Mouse (Mus musculus): ENCODE data around the gene Cdyl.

Gene Cdyl

DNA sequence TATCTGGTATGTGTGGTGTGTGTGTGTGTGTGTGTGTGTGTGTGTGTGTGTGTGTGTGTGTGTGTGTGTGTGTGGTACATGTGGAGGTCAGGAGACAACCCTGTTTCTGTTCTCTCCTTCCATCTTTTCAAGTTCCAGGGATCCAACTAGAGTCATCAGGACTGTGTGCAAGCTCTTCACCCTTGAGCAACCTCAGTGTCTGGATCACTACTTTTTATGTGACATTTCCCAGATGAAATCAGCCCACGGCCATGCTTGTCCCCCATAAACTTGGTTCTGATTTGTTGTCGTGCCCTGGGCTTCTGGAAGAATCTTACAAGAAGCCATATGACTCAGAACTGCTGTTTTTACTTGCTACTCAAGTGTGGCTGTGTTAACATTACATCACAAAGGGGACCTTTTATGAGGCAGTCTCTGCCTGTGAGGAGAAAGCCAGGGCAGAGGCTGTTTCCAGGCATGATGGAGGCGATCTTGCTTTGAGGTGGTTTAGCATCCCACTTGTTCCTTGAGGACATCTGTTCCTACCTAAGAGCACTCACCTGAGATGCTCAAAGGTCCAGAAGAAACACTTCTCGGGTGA is at the start of gene Cdyl:
Cdyl (plus strand) TSS at position 428 of the 580 bp plus-strand sequence.
- no peak for DNase-seq (ENCODE audit: low spot score)

DNA sequence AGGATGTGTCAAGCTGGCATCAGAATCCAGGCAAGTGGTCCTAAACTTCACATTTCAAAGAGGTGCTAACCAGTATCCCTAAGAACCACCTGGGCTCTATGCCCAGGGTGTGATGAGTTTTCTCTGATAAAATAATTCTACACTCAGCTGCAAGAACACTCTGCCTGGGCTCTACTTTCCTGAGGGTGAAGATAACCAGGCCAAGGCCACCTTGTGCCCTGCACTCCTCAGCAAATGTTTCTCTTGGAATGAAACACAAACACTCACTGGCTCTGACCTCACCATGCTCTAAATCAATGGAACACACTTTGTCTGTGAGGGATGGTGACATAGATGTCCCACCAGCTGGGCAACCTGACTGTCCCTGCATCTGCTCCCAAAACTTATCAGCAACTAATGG is 48.9 kb upstream of the Cdyl start:
- no peak for DNase-seq (ENCODE audit: low spot score)

DNA sequence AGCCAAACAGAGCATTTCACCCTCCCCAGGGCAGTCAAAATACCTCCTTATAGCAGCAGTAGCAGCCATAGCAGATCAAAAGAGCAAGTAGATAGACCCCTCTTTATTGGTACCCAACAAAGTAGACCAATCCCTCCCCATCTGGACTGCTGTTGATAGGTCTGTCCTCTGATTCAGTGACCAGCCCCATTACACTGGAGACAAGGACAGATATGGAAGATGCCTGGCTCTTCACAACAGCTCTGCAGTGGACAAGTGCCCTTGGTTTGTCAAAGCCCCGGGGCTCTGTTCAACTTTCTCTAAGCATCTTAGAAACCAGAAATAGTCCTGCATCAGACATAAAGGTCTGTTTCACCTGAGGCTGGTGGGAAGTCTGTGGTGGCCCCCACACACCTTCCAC is 47.1 kb upstream of the Cdyl start:
- DNase-seq (ENCODE audit: low spot score) = no peak

DNA sequence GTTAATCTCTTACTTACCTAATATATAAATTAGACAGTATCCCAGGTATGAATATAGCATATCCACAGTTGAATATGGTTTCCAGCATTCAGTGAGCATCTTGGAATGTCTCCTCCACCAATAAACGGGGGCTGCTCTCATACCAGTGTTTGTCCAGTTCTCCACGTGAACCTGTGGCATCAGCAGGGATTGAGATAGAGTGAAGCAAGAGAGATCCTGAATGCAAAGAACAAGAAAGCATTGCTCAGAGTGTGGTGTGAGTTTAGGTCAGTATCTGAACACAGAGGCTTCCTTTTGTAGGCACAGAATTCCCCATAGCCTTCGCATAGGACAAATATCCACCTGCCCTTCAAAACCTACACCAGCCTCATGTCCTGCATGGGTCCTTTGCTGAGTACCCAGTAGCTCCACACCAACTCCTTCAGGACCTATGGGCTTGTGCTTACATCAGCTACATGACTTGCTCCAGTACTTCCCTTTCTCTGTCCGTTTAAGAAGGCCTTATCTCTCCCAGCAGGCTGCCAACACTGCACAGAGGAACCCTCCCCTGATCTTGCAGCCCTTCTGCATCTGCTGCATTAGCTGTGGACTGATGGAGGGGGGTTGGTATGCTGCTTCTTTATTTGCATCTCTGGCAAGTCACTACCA is 44.7 kb upstream of the Cdyl start:
- no peak for DNase-seq (ENCODE audit: low spot score)

DNA sequence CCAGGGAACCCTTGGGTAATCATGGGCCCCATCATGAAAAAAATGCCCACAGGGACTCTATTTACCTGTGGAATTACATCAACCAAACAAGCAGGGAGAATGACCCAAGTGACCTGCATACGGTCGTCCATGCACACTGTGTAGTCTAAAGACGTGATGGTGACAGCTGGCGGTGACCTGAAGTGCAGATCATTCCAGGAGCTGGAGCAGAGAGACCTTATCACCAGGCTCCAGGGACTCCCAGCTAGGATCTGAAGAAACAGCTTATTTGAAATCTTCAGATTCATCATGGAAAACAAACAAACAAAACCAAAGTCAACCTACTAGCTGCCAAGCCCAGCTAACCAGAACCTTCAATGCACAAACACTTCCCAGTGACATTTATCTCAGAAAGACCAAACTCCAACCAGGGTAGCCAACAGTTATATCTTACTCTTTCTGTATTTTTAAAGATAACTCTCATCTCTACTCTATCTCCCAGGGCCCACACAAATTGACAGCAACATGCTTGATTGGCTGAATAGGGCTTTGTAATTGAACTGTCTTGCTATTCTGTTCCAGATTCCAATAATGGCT is 43.0 kb upstream of the Cdyl start:
- no peak for DNase-seq (ENCODE audit: low spot score)

DNA sequence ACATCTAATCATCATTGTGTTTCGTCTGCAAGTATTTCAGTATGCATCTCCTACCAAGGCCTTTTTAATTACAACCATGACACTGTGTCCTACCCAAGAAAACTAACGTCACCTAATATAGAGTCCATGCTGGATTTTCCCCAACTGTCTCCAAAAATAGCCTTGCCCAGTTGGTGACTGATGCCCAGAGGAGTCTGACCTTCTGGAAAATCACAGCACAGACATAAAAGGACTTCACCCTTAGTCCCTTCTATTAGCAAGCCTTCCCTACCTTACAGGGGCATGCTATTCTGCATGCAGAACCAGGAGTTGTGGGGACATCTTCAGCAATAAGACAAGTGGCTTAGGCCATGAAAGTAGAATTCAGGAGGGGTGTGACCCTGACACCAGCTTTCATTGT is 40.3 kb upstream of the Cdyl start:
- DNase-seq (ENCODE audit: low spot score) = no peak

DNA sequence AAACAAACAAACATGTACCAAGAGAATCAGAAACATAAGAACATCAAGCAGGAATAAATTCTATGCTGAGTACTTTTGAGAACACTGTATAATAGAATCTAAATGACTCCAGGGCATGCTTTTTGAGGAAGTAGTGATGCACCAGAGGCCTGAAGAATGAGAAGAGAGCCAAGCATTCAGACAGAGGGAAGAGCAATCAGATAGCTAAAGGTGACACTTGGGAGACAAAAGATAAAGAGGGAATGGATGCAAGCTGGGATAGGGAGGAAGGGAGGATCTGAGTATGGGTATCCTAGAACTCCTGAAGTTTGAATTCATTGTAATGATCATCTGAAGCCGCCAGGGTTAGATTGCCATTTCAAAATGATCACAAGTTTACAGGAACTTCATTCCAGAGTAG is 38.9 kb upstream of the Cdyl start:
- no peak for DNase-seq (ENCODE audit: low spot score)

DNA sequence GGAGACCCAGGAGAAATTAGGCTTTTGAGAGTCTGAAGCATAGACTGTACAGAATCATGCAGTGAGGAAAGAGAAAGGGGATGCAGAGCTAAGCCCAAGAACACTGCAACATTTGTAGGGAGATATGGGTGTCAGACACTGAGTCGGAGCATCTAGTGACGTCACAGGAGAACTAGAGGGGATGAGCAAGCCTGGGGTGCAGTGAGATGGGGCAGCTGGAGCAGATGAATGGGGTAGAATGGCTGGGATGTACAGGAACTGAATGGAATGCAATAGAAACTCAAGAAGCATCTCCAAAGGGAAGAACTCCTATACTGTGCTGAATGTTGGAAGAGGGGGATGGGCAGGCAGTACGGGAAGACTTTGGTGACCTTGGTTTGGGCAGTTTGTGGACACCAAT is 34.8 kb upstream of the Cdyl start:
- DNase-seq (ENCODE audit: low spot score) = no peak

DNA sequence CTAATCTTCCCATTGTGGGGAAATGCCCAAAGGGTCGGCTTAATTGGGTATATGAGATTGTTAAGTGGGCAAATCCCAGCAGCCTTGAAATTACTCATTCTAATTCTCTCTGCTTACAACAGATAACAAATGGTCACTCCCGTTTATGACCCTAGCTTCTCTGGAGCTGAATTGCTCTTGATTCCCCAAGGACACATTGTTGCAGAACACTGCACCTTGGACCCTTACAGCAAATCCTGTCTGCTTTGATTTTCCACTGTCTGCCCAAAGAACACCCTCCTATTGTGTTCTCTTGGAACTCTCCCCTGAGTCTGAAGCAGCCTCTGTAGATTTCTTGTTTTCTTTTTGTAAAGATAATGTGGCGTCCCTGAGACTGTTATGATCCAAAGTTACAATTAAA is 34.1 kb upstream of the Cdyl start:
- DNase-seq (ENCODE audit: low spot score) = no peak

DNA sequence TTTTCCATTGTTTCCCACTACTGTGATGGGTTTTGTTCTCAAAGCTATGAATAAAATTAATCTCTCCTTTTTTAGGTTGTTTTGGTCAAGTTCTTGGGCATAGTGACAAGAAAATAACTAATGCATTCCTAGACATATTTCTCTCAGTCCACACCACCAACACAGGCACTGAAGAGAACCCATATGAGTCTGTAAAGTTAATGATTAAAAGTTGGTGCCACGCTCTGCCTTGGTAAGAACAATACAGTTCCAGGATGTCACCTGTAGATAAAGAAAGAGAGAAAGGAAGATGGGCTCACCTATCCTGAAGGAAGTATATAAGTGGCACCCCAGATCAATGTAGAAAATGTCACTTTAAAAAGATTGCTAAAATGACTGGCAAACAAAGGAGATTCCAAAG is 32.3 kb upstream of the Cdyl start:
- DNase-seq (ENCODE audit: low spot score) = no peak

DNA sequence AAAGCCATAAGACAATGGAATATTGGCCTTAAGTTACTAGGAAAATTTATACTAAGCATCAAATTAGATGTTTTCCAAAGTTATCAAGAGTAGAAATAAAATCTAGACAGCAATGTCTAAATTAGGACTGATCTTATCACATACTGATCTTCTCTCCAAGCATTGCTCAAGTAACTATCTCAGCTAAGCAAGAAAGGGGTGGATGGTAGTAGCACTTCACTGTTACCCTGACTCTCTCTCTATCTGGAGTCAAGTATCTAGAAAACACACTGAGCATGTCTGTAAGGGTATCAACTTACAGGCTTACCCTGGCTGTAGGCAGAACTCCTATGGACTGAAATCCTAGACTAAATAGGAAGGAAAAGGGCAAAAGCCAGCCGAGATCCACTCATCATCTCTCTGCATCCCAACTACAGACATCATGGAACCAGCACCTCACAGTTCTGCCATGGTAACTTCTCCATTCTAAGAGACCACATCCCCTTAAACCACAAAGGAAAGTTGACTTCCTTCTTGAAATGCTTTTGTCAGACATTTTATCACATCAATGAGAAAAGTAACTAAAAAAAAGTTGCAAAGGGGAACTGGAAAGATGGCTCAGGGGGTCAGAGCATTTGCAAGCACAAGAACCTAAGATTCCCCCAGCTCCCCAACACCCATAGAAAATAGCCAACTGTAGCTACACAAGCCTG is 12.4 kb upstream of the Cdyl start:
- no peak for DNase-seq (ENCODE audit: low spot score)

DNA sequence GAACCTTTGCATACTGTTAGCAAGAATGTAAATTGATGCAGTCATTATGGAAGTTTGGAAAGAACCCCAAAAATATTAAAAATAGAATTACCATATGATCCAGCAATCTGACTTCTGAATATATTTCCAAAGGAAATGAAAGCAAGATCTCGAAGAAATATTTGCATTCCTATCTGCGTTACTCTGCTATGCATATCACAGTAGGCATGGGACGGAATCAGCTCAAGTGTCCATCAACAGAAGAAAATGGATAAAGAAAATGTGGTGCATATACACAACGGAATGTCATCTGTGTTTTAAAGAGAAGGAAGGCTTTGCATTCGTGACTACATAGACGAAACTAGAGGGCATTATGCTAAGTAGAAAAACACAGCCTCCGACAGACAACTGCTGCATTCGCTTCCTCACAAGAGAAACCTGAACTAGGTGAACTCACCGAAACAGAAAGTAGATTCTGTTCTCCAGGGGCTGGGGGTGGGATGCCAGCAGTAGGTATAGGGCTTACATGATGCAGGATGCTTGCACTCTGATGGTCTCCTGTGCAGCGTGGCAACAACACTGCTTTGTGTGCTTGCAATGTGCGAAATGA is 9.3 kb upstream of the Cdyl start:
- no peak for DNase-seq (ENCODE audit: low spot score)

DNA sequence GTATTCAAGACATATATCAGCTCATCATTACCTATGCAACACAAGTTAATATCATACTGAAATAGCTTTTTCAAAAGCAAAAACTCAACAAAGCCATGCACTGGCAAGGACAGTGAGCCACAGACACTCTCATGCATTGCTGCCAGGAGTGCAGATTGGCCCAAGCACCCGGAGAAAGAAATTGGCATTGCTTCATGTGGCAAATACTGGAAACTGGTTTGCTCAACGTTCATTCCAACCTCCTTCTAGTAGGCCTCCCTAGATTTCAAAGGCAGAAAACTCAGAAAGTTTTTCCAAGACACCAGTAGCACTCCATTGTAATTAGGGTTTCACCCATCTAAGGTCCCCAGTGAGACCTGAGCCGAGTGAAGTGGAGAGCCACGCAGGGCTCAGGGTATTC is 6.8 kb upstream of the Cdyl start:
- DNase-seq (ENCODE audit: low spot score) = no peak

DNA sequence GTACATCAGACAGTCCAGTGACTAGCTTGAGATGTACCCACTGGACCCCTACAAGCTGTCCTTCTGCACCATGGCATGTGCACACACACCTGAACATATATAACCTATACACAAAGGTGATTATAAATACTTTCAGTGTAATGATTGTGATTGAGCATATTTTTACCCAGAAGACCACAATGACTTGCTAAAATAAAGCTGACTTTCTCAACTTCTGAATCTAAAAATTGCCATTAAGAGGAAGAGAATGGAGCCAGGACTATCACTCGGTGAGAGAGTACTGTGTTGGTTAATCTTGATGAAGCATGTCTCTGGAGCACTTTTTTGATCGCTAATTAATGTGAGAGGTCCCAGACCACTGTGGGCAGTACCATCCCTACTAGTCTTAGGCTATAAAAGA is 2.8 kb upstream of the Cdyl start:
- no peak for DNase-seq (ENCODE audit: low spot score)

DNA sequence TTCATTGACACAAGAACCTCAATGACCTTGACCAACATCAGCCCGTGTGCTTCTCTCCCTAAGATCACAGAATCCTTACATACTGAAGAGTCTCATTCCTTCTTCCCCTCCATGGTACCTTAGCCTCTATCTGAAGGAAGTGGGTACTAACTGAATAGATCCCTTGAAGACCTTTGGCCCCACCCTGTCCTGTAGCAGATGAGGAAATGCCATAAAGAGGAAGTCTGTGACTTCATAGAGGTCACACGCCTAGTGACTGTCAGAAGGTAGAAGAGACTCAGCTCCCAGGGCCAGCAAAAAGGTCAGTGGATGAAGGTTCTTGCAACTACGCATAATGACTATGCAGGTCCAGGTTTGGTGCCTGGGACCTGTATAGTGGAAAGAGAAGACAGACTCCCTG is 5.8 kb downstream of the Cdyl start:
- DNase-seq (ENCODE audit: low spot score) = no peak

DNA sequence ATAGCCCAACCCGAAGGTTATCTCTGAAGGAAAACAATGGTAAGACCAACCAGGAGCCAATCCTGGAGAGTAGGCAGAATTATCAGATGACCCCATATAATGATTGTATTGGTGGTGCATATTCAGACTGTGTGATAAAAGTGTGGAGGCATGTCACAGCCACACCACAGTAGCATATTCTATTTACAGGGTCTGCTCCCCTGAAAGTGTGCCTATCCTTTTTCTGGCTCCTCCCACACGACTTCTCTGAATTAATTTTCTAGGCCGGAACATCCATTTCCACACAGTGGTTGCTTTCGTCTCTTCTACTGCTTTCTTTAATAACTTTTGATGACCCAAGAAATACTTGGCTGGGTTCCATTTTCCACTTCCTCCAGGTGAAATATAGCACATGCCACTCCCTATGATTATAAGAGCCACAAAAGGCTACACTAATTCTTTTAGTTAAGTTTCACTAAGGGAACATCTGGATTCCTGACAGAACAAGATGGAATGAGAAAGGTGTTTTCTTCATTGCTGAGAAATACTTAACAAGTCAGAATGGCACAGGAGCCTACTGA is 10.4 kb downstream of the Cdyl start:
- no peak for DNase-seq (ENCODE audit: low spot score)

DNA sequence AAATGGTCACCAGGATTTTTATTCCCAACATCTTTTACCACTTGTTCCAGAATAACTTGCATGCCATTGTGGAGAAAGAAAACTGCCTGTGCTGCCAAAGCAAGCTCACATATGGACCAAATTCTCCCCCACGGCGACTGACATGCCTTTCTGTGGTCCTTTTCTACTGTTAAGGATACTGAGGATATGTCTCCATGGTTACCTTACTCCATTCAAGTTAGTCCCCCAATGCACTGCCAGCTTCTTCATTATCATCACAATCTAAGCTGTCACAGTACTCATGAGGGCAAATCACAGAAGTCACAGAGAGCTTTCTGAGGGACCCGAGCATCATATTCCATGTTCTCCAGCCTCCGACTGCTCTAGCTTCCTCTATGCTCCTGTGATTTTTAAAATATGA is 11.2 kb downstream of the Cdyl start:
- DNase-seq (ENCODE audit: low spot score) = no peak

DNA sequence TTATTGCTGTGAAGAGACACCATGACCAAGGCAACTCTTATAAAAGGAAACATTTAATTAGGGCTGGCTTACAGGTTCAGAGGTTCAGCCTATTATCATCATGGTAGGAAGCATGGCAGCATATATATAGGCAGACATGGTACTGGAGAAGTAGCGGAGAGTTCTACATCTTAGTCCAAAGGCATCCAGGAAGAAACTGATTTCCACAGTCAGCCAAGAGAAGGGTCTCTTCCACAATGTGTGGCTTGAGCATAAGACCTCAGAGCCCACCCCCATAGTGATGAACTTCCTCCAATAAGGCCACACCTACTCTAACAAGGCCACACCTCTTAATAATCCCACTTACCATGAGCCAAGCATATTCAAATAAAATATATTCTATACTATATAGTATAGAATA is 17.3 kb downstream of the Cdyl start:
- no peak for DNase-seq (ENCODE audit: low spot score)

DNA sequence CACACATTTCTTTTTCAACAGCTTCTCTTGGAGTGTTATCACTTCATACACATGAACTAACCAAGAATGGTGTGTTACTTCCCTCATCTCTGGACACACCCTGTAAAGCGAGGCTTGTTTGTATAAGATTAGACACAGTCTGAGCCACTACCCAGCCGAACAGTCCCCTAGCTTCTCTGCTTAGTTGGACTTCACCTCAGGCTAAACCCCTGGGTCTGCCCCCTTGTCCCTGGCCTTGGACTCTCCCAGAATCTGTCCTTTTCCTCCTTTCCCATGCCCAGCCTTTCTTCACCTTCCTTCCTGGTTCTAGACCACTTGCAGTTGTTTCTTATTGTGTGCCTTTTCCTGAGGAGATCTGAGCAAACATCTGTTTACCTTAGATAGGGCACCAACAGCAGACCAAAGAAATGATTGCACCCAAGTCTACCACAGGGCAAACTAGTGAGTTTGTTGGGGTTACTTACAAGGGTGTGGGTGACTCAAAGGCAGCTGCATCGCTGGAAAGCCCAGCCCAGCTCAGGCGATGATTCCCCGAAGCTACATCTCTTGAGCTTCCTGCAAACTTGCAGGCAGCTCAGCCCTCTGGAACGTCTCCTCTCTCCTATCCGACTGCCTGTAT is 17.9 kb downstream of the Cdyl start:
- no peak for DNase-seq (ENCODE audit: low spot score)

DNA sequence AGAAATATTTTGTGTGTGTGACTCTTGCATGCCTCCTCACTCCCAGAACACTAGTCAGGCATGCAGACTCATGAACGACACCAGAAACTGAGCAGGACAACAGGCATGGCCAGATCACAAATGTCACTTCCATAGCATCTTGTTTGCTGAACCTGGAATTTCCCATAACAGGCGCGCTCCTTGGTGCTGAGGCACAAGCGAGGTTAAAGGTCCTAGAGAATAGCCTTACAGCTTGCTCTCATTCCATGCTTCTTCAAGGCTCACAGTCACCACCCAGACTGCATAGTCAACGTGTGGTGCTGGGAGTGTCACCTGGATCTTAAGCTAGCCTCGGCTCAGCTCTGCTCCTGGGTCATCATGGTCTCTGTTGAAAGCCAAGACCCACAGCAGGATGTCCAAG is 19.1 kb downstream of the Cdyl start:
- DNase-seq (ENCODE audit: low spot score) = no peak

DNA sequence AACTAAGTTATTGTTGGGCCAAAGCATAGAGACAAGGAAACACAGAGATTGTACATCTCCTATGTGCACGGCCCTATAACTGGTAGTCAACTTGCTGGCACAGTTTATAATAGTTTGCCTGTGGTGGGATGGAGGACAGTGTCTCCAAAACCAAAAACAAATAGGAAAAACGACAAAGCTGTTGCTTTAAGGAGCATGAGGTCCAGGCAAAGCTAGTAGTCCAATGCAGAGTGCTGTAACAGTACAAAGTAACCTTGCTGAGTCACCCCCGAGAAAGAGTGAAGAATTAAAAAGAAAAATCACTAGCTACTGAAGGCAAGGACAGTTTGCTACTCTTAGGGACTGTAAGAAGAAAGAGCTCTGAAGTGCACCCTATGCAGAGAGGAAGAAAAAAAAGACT is 21.7 kb downstream of the Cdyl start:
- no peak for DNase-seq (ENCODE audit: low spot score)

DNA sequence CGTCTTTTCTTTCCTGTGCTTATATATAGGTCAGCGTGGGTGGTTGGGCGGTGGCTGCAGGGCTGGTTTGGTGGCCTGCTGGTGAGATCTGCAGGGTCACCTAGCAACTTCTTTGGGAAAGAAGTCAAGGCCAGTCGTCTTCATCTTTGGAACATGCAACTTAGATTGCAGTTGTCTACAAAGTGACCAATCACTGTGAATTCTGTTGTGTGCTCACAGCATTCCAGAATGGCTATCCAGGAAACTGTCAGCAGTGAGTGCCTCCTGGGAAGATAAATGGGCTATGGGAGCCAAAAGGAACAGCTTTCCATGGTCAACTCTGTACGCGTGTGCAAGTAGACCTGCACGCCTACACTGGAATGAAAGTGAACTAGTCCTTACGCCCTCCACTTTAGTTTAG is 26.6 kb downstream of the Cdyl start:
- DNase-seq (ENCODE audit: low spot score) = no peak
